Mouse (Mus musculus): ENCODE measurements around the gene Fkbp5.

DNA sequence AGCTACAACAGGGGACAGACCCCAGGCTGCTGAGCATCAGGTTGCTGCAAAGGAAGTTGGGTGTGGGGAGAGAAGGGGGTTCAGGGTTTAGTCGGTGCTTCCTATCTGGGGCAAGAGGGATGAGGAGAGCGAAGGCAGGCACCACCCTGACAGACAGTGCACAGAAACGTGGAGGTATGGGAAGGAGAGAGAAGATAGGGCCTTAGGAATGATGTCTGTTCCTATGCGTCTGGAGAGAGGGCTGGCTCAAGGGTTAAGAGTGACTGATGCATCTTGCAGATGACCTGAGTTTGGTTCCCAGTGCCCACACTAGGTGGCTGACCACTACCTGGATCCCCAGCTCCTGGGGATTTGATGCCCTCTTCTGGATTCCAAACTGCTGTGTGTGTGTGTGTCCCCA lies 446 bp downstream of the Fkbp5 start:
- TF ChIP-seq CTCF (IDR thresholded peaks at IDR 0.05; ENCODE audit: insufficient read depth, low read depth, low read length) (no peak), POLR2A (IDR thresholded peaks at IDR 0.05; ENCODE audit: insufficient read depth, low read depth, low read length) (no peak)

Data from olfactory bulb, adult 2 months (tissue).